In the genomic region with DNA sequence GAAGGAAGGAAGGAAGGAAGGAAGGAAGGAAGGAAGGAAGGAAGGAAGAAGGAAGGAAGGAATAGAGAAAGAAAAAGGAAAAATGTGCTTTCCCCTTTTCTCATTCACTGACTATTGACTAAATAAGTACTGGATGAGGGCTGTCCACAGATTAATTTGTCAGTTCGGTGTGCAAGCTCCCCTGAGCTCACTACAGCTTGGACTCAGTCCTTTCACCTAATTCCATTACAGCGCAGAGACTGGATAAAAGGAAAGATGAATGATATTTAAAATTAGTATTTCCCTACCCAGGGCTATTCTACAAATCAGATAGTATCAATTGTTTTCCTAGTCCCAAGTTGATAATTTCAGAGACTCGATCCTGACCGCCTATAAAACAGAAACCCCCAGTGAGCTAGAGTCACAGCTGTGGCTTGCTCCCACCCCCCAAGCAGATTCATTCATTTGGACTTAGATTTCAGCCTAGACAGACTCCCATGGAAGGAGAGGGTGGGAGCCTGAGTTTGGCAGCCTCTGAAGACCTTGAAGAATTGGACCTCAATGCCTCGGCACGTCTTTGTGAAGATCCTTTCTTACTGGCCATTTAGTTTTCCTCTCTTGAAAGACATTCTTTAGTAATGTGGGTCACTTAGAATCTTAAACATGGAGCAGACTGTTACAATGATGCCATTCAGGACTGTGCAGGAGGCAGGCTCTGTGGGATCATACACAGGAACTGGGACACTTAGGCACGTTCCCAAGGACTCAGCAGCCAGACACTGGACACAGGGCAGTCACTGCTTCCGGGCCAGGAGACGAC, we compare ENCODE assay signal across 11 mouse cellular contexts.
DNase-seq lines count a peak whose midpoint lies in the region; ATAC-seq lines count a peak whose summit lies in the region.
"Had no signal": no experiment of that assay in that cellular context is flagged by ENCODE, and none has a peak within 500 bp of the region (broad histone marks: within the 10 kb centered on the region; RNA-seq: fewer than 3 reads in every experiment).

No protein-coding gene starts in this region.

- no peaks in the 10 kb centered on the region for H3K36me3 ChIP-seq in neural tube, embryonic 11.5 days (ENCODE audit: control insufficient read depth, insufficient read depth, low read length)
- H3K36me3 ChIP-seq in neural tube, embryonic 12.5 days, result no peaks in the 10 kb centered on the region
- H3K36me3 ChIP-seq: intestine, embryonic 15.5 days; limb, embryonic 15.5 days had no signal

- no peaks in the 10 kb centered on the region for H3K27me3 ChIP-seq in neural tube, embryonic 11.5 days (ENCODE audit: control insufficient read depth, insufficient read depth, low read length)
- no peaks in the 10 kb centered on the region for H3K27me3 ChIP-seq in neural tube, embryonic 12.5 days (replicated peaks)
- H3K27me3 ChIP-seq: intestine, embryonic 15.5 days; limb, embryonic 15.5 days had no signal

- H3K9ac ChIP-seq in neural tube, embryonic 11.5 days (ENCODE audit: low read length), result no peak overlapping the region
- no peak overlapping the region for H3K9ac ChIP-seq in neural tube, embryonic 12.5 days
- H3K9ac ChIP-seq: intestine, embryonic 15.5 days; limb, embryonic 15.5 days had no signal

- no peaks in the 10 kb centered on the region for H3K9me3 ChIP-seq in neural tube, embryonic 11.5 days (ENCODE audit: control insufficient read depth, low read length)
- H3K9me3 ChIP-seq in neural tube, embryonic 12.5 days, result no peaks in the 10 kb centered on the region
- H3K9me3 ChIP-seq: intestine, embryonic 15.5 days; limb, embryonic 15.5 days had no signal

- H3K4me3 ChIP-seq in neural tube, embryonic 11.5 days (ENCODE audit: low read depth, low read length), result no peak overlapping the region
- no peak overlapping the region for H3K4me3 ChIP-seq in neural tube, embryonic 12.5 days
- H3K4me3 ChIP-seq: intestine, embryonic 15.5 days; limb, embryonic 15.5 days had no signal

- H3K4me1 ChIP-seq in neural tube, embryonic 11.5 days (ENCODE audit: control insufficient read depth, insufficient read depth, low read length), result no peaks in the 10 kb centered on the region
- no peaks in the 10 kb centered on the region for H3K4me1 ChIP-seq in neural tube, embryonic 12.5 days
- H3K4me1 ChIP-seq: intestine, embryonic 15.5 days; limb, embryonic 15.5 days had no signal

- no peak overlapping the region for H3K27ac ChIP-seq in neural tube, embryonic 11.5 days (ENCODE audit: low read depth, low read length)
- no peak overlapping the region for H3K27ac ChIP-seq in neural tube, embryonic 12.5 days
- H3K27ac ChIP-seq: intestine, embryonic 15.5 days; limb, embryonic 15.5 days had no signal

- peak; percentile 86; the same call in 1 of the 2 replicates for ATAC-seq in neural tube, embryonic 11.5 days (ENCODE audit: insufficient read depth, low FRiP score, low TSS enrichment)
- peak; percentile 92 for ATAC-seq in neural tube, embryonic 12.5 days (ENCODE audit: low FRiP score, low read depth)
- ATAC-seq: intestine, embryonic 15.5 days had no signal

- WGBS in neural tube, embryonic 11.5 days, result 51% methylated on average over 9 of the region's 9 CpGs
- WGBS in neural tube, embryonic 12.5 days, result 31% methylated on average over 9 of the region's 9 CpGs

- DNase-seq in embryo, embryonic 10 days (ENCODE audit: low spot score), result peak; percentile 37
- DNase-seq in embryo, embryonic 9.5 days (ENCODE audit: extremely low spot score), result no peak
- DNase-seq in neural tube, embryonic 11.5 days (ENCODE audit: low spot score), result peak; percentile 35
- DNase-seq in neural tube, embryonic 10.5 days (ENCODE audit: extremely low spot score, low spot score), result no peak
- peak; percentile 24 to 25 for DNase-seq in frontal cortex, postnatal 36 days (ENCODE audit: low spot score in 2 of 2)
- DNase-seq in thymus, postnatal 0 days (ENCODE audit: low spot score), result no peak
- DNase-seq in adrenal gland, postnatal 36 days, result no peak
- DNase-seq: gastrocnemius, postnatal 36 days had no signal

- H3K4me2 ChIP-seq in neural tube, embryonic 11.5 days (ENCODE audit: low read depth), result no peak overlapping the region
- H3K4me2 ChIP-seq in neural tube, embryonic 12.5 days (replicated peaks), result no peak overlapping the region
- H3K4me2 ChIP-seq: intestine, embryonic 15.5 days; limb, embryonic 15.5 days had no signal

Comparison
In these comparisons a context has a peak if more than half of its experiments do, and no peak if none do; other contexts are left out.
1. DNase-seq: peak in embryo, embryonic 10 days (single experiment), neural tube, embryonic 11.5 days (single experiment) and frontal cortex, postnatal 36 days (2 of 2); none in embryo, embryonic 9.5 days (single experiment), neural tube, embryonic 10.5 days (single experiment), thymus, postnatal 0 days (single experiment) and adrenal gland, postnatal 36 days (0 of 2).